Mouse (Mus musculus) layer of hippocampus, adult 2 months (tissue): ENCODE measurements at regions not wholly inside any gene's neighbourhood (a gene's known extent, or its start where the extent isn't known, plus 50 kb on each side); places are given as distances from the start of the nearest gene placed in this dataset.

Experiments used
- DNase-seq, 2 experiments: peaks; one replicate each; pipeline ENCODE4 v3.0.0; 2022; ENCODE audit warnings: low spot score in 2 of 2
- H3K27ac ChIP-seq: fragments of 200-600 bp; 2 replicates; pipeline ENCODE4 v1.8.1; 2022
- H3K4me3 ChIP-seq: fragments of 200-600 bp; 2 replicates; pipeline ENCODE4 v1.8.1; 2022; ENCODE audit warnings: mild to moderate bottlenecking
- CTCF ChIP-seq: fragments of 200-600 bp; conservative IDR thresholded peaks from 2 replicates; pipeline ENCODE4 v1.8.1; 2022; ENCODE audit warnings: antibody characterized with exemption, mild to moderate bottlenecking, moderate library complexity

- DNase-seq, result no peak
- TF ChIP-seq CTCF, result no peak
These were observed 142.0 kb downstream of the Kcnk1 start for GRCm38 (mm10) chr8:126136946-126137345.

GRCm38 (mm10) chr8:126137452-126137851, 142.5 kb downstream of the Kcnk1 start:
- no peak overlapping the region for H3K4me3 ChIP-seq
- no peak overlapping the region for H3K27ac ChIP-seq
- no peak for TF ChIP-seq CTCF
- DNase-seq, result no peak

More at GRCm38 (mm10) chr8:126136946-126137345, 142.0 kb downstream of the Kcnk1 start:
- Histone ChIP-seq H3K4me3 (no peak overlapping the region), H3K27ac (no peak overlapping the region)

- H3K4me3 ChIP-seq, result peak overlapping the region; percentile 72
- DNase-seq, result peak in 1 of 2 experiments; percentile 56
- peak overlapping the region; percentile 91 for H3K27ac ChIP-seq
- no peak for TF ChIP-seq CTCF
These were observed 143.9 kb downstream of the Kcnk1 start for GRCm38 (mm10) chr8:126138645-126139545.

- Histone ChIP-seq H3K4me3 (peak overlapping the region; percentile 72), H3K27ac (peak overlapping the region; percentile 91)
- no peak for DNase-seq
- no peak for TF ChIP-seq CTCF
These were observed 144.5 kb downstream of the Kcnk1 start for GRCm38 (mm10) chr8:126139546-126139870.

GRCm38 (mm10) chr8:126140998-126141397, 146.0 kb downstream of the Kcnk1 start:
- no peak for DNase-seq

GRCm38 (mm10) chr8:126151527-126151926, 146.8 kb upstream of the Slc35f3 start:
- Histone ChIP-seq H3K27ac (peak overlapping the region; percentile 59; the same call in 1 of the 2 replicates), H3K4me3 (no peak overlapping the region)
- no peak for DNase-seq
- no peak for TF ChIP-seq CTCF

More at GRCm38 (mm10) chr8:126140998-126141397, 146.0 kb downstream of the Kcnk1 start:
- H3K27ac ChIP-seq, result peak overlapping the region; percentile 91
- H3K4me3 ChIP-seq, result peak overlapping the region; percentile 72
- no peak for TF ChIP-seq CTCF

GRCm38 (mm10) chr8:126153955-126154354, 144.4 kb upstream of the Slc35f3 start:
- TF ChIP-seq CTCF, result no peak
- no peak for DNase-seq
- Histone ChIP-seq H3K4me3 (no peak overlapping the region), H3K27ac (peak overlapping the region; percentile 79)

- no peak for DNase-seq
- H3K4me3 ChIP-seq, result no peak overlapping the region
- peak; percentile 71 for TF ChIP-seq CTCF
- no peak overlapping the region for H3K27ac ChIP-seq
These were observed 140.7 kb upstream of the Slc35f3 start for GRCm38 (mm10) chr8:126157452-126158185.

GRCm38 (mm10) chr8:126159485-126159884, 138.9 kb upstream of the Slc35f3 start:
- no peak for DNase-seq
- Histone ChIP-seq H3K27ac (no peak overlapping the region), H3K4me3 (no peak overlapping the region)
- TF ChIP-seq CTCF, result no peak

- H3K4me3 ChIP-seq, result no peak overlapping the region
- DNase-seq, result no peak
- TF ChIP-seq CTCF, result no peak
- no peak overlapping the region for H3K27ac ChIP-seq
These were observed 137.9 kb upstream of the Slc35f3 start for GRCm38 (mm10) chr8:126160356-126160975.

GRCm38 (mm10) chr8:126162748-126163371, 135.5 kb upstream of the Slc35f3 start:
- no peak for TF ChIP-seq CTCF
- peak overlapping the region; percentile 86 for H3K27ac ChIP-seq
- DNase-seq, result peak; percentile 71 to 81
- no peak overlapping the region for H3K4me3 ChIP-seq

- no peak for DNase-seq
These were observed 134.4 kb upstream of the Slc35f3 start for GRCm38 (mm10) chr8:126163954-126164353.

More at GRCm38 (mm10) chr8:126163954-126164353, 134.4 kb upstream of the Slc35f3 start:
- H3K27ac ChIP-seq, result peak overlapping the region; percentile 86
- TF ChIP-seq CTCF, result no peak
- H3K4me3 ChIP-seq, result no peak overlapping the region
